Mouse (Mus musculus) frontal cortex, adult (tissue): ENCODE results near the gene Zcwpw1.
"Not testable (repeated sequence)": the region's sequence is repeated elsewhere in the genome, so short reads cannot be mapped to it uniquely, and the experiment has no call there.

Experiments
- ATAC-seq: cut with Nextera tagmentation; 2 replicates; pipeline ENCODE4 v1.9.2; 2017; ENCODE audit warnings: mild to moderate bottlenecking, moderate library complexity, mixed read lengths; ENCODE audit not compliant: low TSS enrichment

Gene Zcwpw1

GRCm38 (mm10) chr5:137833500-137833899 lies 45.9 kb downstream of the Zcwpw1 start:
- no peak for ATAC-seq

- ATAC-seq, result not testable (repeated sequence)
These were observed 48.4 kb downstream of the Zcwpw1 start, which contains the start of gene Pilra for GRCm38 (mm10) chr5:137835966-137836520. Pilra (minus strand) TSS chr5:137836281.

- ATAC-seq, result no peak
These were observed 49.0 kb downstream of the Zcwpw1 start for GRCm38 (mm10) chr5:137836611-137837010.

DNA sequence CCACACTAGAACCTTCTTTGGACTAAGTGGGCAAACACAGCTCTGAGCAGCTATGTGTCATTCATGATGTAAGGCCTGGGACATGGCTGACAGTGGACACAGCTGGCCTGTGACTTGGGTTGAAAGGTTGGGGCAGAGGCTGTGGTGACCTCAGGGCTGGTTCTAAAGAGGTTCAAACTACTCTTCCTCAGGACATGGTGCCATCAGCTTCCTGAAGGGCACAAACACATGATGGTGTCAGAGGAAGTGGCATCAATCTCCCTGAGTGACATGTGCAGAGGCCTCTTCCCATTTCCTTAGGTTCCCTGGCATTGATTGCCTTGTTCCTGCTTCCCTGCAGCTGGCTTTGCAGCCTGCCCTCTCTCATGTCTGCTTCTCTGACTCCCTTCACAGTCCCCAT lies 49.5 kb downstream of the Zcwpw1 start:
- ATAC-seq, result not testable (repeated sequence)

GRCm38 (mm10) chr5:137850313-137850712 lies 62.7 kb downstream of the Zcwpw1 start:
- ATAC-seq, result not testable (repeated sequence)

GRCm38 (mm10) chr5:137854907-137855306 lies 67.3 kb downstream of the Zcwpw1 start:
- ATAC-seq, result not testable (repeated sequence)

DNA sequence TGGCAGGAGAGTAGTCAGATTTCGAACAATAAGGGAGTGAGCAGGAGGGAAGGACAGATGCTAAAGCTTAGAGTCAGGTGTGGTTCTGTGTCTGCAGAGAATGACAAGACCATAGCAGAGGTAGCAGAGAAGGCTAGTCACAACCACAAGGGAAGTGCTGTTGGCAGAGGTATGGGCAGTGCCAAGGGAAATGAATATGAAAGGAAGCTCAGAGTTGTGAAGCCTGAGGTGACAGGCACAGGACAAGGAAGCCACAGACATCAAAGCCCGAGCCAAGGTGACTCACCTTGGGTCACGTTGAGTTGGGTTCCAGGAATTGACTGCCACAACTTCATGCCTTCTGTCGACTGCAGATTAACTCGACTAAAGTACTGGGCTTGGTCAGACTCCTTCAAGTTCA lies 69.3 kb downstream of the Zcwpw1 start:
- not testable (repeated sequence) for ATAC-seq

DNA sequence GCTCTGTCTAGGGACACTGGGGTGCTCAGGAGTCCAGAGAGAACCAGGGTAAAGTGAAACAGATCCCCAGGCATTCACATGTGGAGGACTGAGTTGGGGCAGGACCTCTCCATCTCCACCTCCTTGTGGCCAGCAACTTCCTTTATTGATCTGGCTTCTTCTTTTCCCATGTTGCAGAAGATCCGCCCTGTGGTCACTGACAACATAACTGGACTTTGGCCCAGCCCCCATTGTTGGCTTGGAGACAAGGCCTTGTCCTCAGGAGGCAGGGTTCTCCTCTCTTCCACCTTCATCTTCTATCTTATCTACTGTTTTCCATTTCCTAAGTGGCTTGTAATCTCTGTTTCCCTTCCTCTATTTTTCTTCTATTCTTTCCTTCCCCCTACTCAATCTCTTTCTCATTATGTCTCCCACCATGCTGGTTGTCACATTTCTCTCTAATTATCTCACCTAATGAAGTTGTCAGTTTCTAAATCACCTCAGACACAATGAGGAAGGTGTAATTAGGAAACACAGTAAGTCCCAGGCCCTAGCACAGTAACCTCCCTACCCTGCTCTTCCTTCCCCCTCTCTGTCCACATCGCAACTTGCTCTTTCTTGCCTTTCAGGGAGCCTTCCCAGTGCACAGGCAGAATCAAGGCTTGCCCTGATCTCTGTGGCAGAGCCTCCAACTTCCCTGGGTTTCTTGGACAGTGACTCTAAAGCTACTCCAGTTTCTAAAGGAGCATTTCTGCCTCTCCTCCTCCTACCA lies 70.5 kb downstream of the Zcwpw1 start, which contains the start of gene Pilrb1:
Gene Pilrb1, minus strand, starts transcription at position 147 of the 751 bp plus-strand sequence.
- ATAC-seq, result not testable (repeated sequence)

DNA sequence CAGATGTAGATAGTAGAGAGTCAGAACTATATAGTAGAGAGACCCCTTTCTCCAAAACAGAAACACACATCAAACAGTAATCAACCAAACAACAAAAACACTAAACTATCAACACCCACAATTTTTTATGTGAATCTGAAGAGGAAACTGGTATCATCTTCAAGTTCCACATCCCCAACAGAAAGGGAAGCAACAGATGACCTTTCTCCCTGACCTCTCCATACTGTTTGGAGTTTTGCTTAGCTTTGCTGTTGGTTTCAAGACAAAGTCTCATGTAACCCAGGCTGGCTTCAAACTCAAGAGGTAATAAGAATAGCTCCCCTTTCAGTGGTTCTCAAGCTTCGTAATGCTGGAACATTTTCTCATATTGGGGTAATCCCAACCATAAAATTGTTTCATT lies 76.4 kb downstream of the Zcwpw1 start:
- ATAC-seq, result not testable (repeated sequence)

GRCm38 (mm10) chr5:137868600-137868999 lies 81.0 kb downstream of the Zcwpw1 start:
- not testable (repeated sequence) for ATAC-seq

- not testable (repeated sequence) for ATAC-seq
These were observed 84.2 kb downstream of the Zcwpw1 start, which contains the start of gene Pilrb2 for GRCm38 (mm10) chr5:137871644-137872380. Pilrb2 (minus strand) TSS chr5:137871815.
